Mouse (Mus musculus) kidney, postnatal 14 days (tissue): ENCODE measurements at regions not wholly inside any gene's neighbourhood (a gene's known extent, or its start where the extent isn't known, plus 50 kb on each side); places are given as distances from the start of the nearest gene placed in this dataset.

Source experiments
- DNase-seq: peaks from one replicate; pipeline ENCODE4 v3.0.0; 2022; ENCODE audit warnings: mixed read lengths

DNA sequence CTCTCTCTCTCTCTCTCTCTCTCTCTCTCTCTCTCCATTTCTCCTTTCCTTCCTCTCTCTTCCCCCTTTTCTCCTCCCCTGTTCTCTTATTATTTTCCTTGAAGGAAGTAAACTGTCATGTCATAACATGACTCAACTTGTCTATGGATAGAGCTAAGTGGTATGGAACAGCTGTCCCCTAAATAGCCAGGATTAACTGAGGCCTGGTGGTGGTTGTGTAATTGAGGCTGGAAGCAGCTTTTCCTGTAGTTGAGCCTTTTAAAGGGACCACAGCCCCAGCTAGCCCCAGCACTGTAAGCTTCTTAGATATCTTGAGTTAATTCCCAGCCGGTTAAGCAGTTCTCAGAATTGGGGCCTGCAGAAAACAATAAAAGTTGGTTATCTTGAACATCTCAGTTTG is 243.7 kb upstream of the Nbea start:
- no peak for DNase-seq

GRCm38 (mm10) chr3:56397851-56398496 is 214.5 kb upstream of the Nbea start:
- DNase-seq = no peak

GRCm38 (mm10) chr3:56393134-56393533 is 209.6 kb upstream of the Nbea start:
- DNase-seq = no peak

DNA sequence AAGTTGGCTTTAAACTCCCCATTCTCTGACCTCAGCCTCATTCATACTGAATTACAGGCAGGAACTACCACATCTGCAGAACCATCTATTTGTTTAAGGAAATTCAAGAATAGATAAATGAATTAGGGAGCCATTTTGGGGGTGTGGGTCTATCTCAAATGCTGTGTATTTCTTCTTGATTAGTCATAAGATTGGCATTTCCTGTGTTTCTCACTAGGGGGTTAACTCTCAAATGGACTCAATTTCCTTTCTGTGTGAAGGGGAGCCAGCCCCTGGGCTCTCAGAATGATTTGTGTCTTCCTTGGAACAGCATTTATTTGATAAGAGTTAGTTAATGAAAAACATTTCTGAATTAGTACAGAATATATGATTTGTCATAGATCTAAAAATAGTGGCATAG is 196.8 kb upstream of the Nbea start:
- peak; percentile 9 for DNase-seq

DNA sequence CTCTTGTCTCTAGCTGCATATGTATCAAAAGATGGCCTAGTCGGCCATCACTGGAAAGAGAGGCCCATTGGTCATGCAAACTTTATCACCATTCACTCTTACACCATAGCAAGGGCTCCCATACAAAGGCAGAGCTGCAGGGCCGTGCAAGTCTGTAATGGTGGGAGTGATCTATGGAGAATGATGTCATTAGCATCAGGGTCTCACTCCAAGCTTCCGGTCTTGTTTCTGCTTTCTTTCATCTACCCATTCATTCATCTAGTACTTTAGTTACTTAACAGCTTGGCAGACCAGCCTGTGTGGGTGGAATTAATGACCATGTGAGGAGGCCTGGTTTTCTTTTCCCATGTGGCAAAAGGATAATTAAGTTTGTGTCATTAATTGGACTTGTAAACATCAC is 196.0 kb upstream of the Nbea start:
- DNase-seq = no peak

DNA sequence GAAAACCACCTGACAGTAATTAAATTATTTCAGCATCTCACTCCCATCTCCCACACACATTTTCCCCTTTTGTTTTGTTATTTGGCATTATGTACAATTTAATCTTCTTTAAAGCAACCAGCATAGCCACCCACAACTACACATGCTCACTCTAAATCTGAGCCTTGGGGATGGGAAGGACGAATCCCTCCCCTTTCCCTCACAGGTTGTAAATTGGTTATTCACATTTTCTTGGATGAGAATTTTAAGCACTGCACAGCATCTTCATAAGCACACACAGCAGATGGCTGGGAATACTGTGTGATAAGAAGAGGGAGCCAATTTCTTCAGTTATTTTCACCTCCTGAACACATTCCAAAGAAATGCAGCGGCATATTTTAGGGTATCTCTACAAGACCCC is 179.0 kb upstream of the Nbea start:
- no peak for DNase-seq

DNA sequence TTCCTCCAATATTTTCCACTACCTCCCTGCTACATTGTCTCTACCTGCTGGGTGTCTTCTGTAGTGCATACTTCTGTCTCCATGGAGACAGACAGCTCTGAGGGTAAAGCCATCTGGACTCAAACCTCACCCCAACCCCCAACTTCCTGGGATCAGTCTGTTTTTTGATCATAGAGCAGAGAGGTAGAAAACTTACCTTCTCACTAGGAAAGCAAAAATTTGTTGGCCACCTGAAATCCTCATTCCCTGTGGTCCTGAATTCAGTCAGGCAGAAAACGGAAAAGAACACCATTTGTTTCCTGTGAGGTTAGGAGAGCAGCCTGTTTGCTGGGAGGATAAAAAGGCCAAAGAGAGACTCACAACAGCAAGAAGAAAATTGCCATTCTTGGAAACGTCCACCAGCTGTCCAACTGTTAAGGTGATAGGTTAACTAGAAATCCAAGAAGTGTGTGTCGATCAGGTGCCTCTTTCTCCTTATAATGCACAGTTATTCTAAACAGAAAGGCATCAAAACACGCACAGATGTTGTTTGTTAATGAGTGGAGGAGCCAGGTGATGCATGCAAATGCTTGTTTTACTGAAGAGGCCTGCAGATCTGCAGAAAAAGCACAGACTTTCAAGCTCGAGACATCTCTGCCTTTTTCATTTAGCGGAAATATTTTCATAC is 173.7 kb upstream of the Nbea start:
- DNase-seq = no peak

DNA sequence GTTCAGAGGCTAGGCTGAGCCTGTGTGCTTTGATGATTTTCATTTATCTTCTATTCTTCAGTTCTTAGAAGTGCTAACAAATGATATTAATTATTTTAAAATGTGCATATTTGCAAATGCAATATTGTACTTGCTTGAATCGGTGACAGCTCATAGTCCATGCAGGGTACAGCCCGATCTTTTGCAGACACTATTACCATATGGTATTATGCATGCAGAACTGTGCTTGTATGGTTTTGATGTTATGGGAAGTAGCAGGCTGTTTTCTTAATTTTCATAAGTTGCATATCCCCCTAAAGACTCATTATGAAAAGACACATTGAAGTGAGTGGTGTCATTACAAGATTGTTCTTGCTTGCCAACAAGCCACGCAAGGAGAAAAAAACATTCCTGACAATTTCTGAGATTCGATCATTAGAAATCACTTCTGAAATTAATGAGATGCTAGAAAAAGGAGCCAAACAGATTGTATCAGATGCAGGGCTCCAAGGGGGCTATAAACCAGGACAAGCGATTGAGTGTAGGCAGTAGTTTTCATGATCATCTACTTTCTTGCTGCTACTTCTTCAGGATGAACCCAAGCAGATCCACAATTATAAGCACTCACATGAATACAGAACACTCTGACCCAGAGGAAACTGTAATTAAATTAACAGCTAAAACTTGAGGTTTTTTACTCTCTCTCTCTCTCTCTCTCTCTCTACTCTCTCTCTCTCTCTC is 172.8 kb upstream of the Nbea start:
- no peak for DNase-seq
